Mouse (Mus musculus): ENCODE results near the gene Amh.

DNA sequence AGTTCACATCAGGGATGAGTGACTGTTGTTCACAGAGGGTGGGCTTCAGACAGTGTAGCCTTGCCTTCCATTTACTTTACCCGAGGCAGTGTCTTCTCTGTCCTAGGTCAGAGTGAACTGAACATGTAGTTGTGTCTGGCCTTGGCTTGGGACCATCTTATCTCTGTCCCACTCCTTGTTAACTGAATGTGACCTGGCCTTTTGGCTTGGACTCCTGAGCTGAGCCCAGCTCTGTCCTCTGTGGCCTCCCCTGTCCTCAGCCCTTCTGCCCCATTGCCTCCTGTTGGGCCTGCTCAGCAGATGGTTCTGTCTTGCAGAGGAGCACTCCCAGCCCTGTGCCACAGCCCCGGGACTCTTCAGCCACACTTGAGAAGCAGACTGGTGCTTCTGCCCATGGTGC is 17.5 kb upstream of the Amh start:
- TF ChIP-seq POLR2A (IDR thresholded peaks at IDR 0.05; ENCODE audit: low read depth, low read length) (no peak), CTCF (IDR thresholded peaks at IDR 0.05; ENCODE audit: extremely low read depth, insufficient read depth, insufficient read length, insufficient replicate concordance) (no peak)

All from spleen, adult 2 months (tissue).